Mouse (Mus musculus) liver, embryonic 13.5 days (tissue): ENCODE results near the gene Sh3gl3. TPM values are rescaled to one million over a fixed set of nuclear protein-coding genes. Genes with fewer than 3 reads are reported as not detected.

Experiments
- ATAC-seq: fragments of 200-750 bp; cut with Nextera tagmentation; 2 replicates; pipeline ENCODE4 v1.8.0; 2017; ENCODE audit warnings: low read depth, mild to moderate bottlenecking, moderate number of reproducible peaks, moderate library complexity
- DNase-seq: peaks from one replicate; pipeline ENCODE4 v3.0.0; 2022
- H3K27ac ChIP-seq: fragments of 300-500 bp; sonication (generic); 2 replicates; pipeline ENCODE4 v1.5.1; 2015; ENCODE audit warnings: moderate library complexity, mild to moderate bottlenecking, inconsistent platforms
- H3K27me3 ChIP-seq: fragments of 300-500 bp; sonication (generic); 2 replicates; pipeline ENCODE4 v1.6.1; 2015; ENCODE audit warnings: mild to moderate bottlenecking, inconsistent platforms
- H3K36me3 ChIP-seq: fragments of 300-500 bp; sonication (generic); 2 replicates; pipeline ENCODE4 v1.6.1; 2015; ENCODE audit warnings: mild to moderate bottlenecking, inconsistent platforms
- H3K4me1 ChIP-seq: fragments of 300-500 bp; sonication (generic); replicated peaks from 2 replicates; pipeline ENCODE4 v1.6.1; 2015; ENCODE audit warnings: inconsistent platforms
- H3K4me2 ChIP-seq: fragments of 300-500 bp; sonication (generic); 2 replicates; pipeline ENCODE4 v1.6.1; 2015; ENCODE audit warnings: inconsistent platforms, mild to moderate bottlenecking, moderate library complexity
- H3K4me3 ChIP-seq: fragments of 300-500 bp; sonication (generic); replicated peaks from 2 replicates; pipeline ENCODE4 v1.5.1; 2015; ENCODE audit warnings: mild to moderate bottlenecking, inconsistent platforms
- H3K9ac ChIP-seq: fragments of 300-500 bp; sonication (generic); 2 replicates; pipeline ENCODE4 v1.6.1; 2015; ENCODE audit warnings: mild to moderate bottlenecking, inconsistent platforms
- H3K9me3 ChIP-seq: fragments of 300-500 bp; sonication (generic); replicated peaks from 2 replicates; pipeline ENCODE4 v1.6.1; 2016; ENCODE audit warnings: inconsistent platforms
- WGBS: fragments of 180-500 bp; shearing (Covaris S2); methylation state at CpG from one replicate; pipeline ENCODE4 v1.1.7; 2015; ENCODE audit not compliant: insufficient replicate concordance; 5-methylcytosine and 5-hydroxymethylcytosine counted together
- polyA plus RNA-seq: library from polyadenylated mRNA; unstranded; fragments of >200 nt; fragmentation: Nextera tagmentation; extraction: Ambion mirVana; gene quantifications from 2 replicates; pipeline ENCODE4 v1.2.1, GENCODE M21; 2015

The Sh3gl3 gene
- polyA plus RNA-seq, 1 experiment from 2014 or later: 0.39 TPM

DNA sequence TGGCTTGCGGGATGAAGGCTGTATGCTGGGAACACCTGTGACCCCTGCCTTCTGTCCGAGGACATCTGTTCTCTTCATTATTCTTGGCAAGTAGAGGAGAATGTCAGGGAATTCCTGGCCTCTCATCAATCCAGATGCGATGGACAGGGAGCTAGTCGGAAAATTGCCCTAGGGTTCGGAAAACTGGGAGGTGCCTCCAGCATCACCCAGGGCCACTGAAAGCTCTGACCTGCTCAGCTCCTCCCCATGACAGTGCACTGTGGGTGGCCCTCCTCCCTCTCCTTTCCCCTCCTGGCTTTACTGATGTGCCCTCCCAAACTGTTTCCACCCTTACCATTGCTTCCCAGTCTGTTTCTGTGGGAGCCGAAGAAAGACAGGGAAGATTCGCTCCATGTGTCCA is 29.5 kb downstream of the Sh3gl3 start:
- ATAC-seq (no peak), DNase-seq (no peak)
- 76% methylated on average over 7 of the region's 7 CpGs for WGBS
- H3K9me3 ChIP-seq: no peaks in the 10 kb centered on the region
- H3K4me3 ChIP-seq: no peak overlapping the region
- H3K4me1 ChIP-seq: no peaks in the 10 kb centered on the region
- H3K27me3 ChIP-seq: no peaks in the 10 kb centered on the region
- no peak overlapping the region for H3K27ac ChIP-seq
- no peak overlapping the region for H3K9ac ChIP-seq
- H3K4me2 ChIP-seq: no peak overlapping the region
- H3K36me3 ChIP-seq: no peaks in the 10 kb centered on the region

DNA sequence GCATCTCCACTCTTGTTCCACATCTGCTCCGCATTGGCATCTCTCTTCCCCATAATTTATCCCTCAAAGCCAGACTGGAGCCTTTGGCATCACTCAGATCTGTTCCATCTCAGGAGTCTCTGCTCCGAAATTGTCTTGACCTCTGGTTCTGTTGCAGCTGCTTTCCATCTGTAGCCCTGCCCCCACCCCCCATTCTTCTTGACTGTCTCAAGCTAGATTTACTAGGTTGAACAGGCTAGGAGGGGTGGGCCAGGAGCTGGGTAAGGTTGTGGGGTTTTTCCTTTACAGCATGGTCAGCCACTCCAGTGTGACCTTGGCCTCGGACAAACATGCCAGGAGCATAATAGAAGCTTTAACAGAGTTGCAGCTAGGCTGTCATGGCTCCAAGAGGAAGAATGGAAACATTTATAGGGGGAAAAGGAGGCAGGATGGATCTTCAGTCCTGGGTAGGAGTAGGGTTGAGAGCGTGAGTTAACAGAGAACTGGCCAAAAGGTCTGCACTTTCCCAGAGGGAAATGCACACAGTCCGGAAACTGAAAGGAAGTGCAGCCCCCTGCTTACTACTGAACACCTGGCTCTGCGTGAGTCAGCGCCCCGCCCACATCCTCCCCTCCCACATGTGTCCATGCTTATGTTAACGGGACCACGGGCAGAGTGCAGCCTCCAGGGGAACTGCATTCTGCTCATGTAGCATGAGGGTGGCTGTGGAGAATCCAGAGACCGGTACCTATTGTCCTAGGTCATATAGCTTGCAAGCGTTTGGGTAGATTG is 30.6 kb downstream of the Sh3gl3 start:
- Histone ChIP-seq H3K36me3 (no peaks in the 10 kb centered on the region), H3K4me1 (no peaks in the 10 kb centered on the region), H3K27ac (no peak overlapping the region), H3K9me3 (no peaks in the 10 kb centered on the region), H3K9ac (no peak overlapping the region), H3K27me3 (no peaks in the 10 kb centered on the region), H3K4me2 (no peak overlapping the region), H3K4me3 (no peak overlapping the region)
- no peak for ATAC-seq
- DNase-seq: no peak
- WGBS: 33% methylated on average over 12 of the region's 12 CpGs

DNA sequence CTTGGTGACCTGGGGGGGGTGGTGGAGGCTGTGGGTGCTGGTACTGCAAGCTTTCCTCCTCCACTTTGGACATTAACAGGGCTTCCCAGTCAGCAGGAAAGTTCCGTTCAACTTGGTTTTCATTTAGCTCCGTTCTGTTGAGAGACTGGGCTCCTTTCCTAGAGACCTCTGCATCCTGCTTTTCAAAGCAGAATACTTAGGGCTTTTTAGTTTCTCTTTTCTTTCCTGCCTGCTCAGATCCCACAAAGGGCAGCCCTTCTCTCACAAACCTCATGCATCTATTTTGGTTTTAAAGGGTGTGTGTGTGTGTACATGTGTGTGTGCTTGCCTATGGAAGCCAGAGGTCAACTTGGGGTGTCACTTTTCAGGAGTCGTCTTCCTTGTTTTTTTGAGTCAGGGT is 31.3 kb downstream of the Sh3gl3 start:
- Histone ChIP-seq H3K4me1 (no peaks in the 10 kb centered on the region), H3K27me3 (no peaks in the 10 kb centered on the region), H3K9me3 (no peaks in the 10 kb centered on the region), H3K4me3 (no peak overlapping the region), H3K27ac (no peak overlapping the region), H3K9ac (no peak overlapping the region), H3K36me3 (no peaks in the 10 kb centered on the region), H3K4me2 (no peak overlapping the region)
- DNase-seq (no peak), ATAC-seq (no peak)
- 57% methylated on average over 3 of the region's 3 CpGs for WGBS

DNA sequence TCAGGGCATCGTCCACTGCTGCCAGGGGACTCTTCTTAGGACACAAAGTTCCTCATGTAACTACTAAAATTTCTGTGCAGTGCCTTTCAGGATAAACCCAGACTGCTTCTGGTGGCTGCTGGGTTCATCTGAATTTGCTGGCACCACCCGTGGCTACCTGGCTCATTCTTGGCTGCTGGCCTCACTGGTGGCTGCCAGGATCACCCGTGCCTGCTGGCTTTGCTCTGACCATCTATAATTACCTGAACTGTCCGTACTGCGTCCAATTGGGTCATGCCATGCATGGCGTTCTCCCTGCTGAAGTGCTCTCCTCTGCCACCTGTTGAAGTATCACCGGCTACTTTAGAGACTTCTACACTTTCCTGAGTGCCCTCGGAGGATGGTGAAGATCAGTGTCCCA is 33.1 kb downstream of the Sh3gl3 start:
- Histone ChIP-seq H3K9ac (no peak overlapping the region), H3K4me1 (no peaks in the 10 kb centered on the region), H3K27ac (no peak overlapping the region), H3K4me2 (no peak overlapping the region), H3K27me3 (no peaks in the 10 kb centered on the region), H3K4me3 (no peak overlapping the region), H3K36me3 (no peaks in the 10 kb centered on the region), H3K9me3 (no peaks in the 10 kb centered on the region; the same call in 1 of the 2 replicates)
- 72% methylated on average over 8 of the region's 8 CpGs for WGBS
- ATAC-seq: no peak
- no peak for DNase-seq

DNA sequence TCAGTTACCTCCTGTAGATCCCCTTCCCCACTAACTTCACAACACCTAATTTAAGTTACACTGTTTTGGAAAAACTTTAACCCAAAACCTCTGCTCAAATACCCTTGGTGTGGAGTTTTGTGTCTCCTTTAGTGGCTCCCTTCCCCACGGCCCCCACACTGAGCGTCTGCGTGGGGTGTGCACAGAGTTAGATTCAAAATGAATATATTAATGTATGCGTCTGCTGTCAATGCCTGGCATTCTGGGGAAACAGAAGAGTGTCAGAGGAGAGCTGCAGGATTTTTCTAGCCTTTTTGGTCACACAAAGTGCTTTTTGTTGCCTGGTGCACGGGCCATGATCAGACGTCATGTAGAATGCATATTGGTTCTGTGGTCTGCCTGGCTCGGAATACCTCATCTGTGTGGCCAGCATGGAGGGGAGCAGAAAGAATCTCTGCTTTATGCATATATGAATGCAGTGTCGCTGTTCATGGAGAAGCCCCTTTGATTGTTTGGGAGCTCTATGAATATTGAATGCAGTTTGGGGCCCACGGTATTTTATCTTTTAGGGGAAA is 47.8 kb downstream of the Sh3gl3 start:
- H3K9me3 ChIP-seq: no peaks in the 10 kb centered on the region
- no peak overlapping the region for H3K27ac ChIP-seq
- WGBS: 74% methylated on average over 9 of the region's 9 CpGs
- H3K4me1 ChIP-seq: no peaks in the 10 kb centered on the region
- no peaks in the 10 kb centered on the region for H3K36me3 ChIP-seq
- DNase-seq (no peak), ATAC-seq (no peak)
- no peak overlapping the region for H3K4me2 ChIP-seq
- H3K27me3 ChIP-seq: no peaks in the 10 kb centered on the region
- H3K9ac ChIP-seq: no peak overlapping the region
- H3K4me3 ChIP-seq: no peak overlapping the region

DNA sequence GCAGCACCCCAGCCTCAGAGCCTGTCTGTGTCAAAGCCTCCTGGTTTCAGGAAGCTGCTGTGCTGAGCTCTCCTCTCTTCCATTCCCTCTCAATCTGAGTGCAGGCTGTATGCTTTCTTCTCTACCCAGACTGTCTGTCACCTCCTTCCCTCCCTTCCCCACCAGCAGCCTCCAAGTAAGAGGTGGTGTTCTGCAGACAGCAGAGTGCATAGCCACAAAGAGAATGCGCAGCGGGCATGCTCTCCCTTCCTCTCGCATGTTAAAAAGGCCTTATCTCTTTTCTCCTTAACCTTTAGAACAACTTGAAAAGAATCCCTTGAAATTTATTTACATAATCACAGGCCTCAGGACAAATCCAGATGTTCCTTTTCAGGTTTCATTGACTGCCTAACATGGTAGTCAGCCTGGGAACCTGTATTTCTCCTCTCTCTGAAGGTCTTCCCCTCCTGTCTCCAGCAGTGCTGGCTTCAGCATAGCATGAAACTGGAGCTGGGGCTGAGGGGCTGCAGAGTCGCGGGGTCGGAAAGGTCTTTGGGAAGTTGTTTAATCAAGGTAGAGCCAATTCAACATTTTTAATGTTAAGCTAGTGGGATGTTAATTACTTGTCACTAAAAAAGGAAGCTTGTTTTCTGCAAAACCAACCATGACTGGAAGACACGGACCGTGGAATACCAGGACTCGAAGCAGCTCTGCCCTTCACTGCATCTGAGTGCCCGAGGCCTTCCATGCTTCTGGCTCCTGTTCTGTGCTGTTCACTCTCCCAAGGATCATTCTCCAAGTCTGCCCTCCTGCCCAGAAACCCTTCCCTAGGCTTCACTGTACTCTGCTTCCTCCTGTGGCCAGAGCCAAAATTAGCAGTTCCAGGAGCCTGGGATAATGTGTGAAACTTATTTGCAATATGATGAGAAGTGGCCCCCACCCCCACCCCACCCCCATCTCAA is 50.5 kb downstream of the Sh3gl3 start:
- Histone ChIP-seq H3K9me3 (no peaks in the 10 kb centered on the region), H3K4me3 (no peak overlapping the region), H3K27ac (no peak overlapping the region), H3K9ac (no peak overlapping the region), H3K27me3 (no peaks in the 10 kb centered on the region), H3K4me2 (no peak overlapping the region), H3K36me3 (no peaks in the 10 kb centered on the region), H3K4me1 (no peaks in the 10 kb centered on the region)
- no peak for DNase-seq
- no peak for ATAC-seq
- WGBS: 45% methylated on average over 10 of the region's 10 CpGs

DNA sequence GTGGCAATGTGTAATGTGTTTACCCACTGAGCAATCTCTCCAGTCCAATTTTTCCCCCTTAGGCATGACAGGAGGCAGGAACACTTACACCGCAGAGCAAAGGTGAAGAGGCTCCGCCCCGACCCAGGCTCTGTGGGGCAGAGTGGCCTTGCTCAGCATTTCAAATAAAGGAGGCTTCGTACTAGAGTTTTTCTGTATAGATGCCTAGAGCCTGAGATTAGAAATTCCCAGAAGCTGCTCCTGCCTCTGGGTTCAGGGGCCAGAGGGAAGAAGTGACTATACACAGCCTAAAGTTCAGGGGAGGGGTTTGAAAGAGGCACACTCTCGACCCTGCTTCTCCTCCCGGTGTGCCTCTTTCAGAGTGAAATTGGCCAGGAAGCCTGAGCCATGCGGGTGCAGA is 59.6 kb downstream of the Sh3gl3 start:
- Histone ChIP-seq H3K9ac (no peak overlapping the region), H3K9me3 (no peaks in the 10 kb centered on the region), H3K27ac (no peak overlapping the region), H3K4me3 (no peak overlapping the region), H3K4me2 (no peak overlapping the region), H3K4me1 (no peaks in the 10 kb centered on the region), H3K36me3 (no peaks in the 10 kb centered on the region), H3K27me3 (no peaks in the 10 kb centered on the region)
- ATAC-seq (no peak), DNase-seq (no peak)
- 72% methylated on average over 7 of the region's 7 CpGs for WGBS

DNA sequence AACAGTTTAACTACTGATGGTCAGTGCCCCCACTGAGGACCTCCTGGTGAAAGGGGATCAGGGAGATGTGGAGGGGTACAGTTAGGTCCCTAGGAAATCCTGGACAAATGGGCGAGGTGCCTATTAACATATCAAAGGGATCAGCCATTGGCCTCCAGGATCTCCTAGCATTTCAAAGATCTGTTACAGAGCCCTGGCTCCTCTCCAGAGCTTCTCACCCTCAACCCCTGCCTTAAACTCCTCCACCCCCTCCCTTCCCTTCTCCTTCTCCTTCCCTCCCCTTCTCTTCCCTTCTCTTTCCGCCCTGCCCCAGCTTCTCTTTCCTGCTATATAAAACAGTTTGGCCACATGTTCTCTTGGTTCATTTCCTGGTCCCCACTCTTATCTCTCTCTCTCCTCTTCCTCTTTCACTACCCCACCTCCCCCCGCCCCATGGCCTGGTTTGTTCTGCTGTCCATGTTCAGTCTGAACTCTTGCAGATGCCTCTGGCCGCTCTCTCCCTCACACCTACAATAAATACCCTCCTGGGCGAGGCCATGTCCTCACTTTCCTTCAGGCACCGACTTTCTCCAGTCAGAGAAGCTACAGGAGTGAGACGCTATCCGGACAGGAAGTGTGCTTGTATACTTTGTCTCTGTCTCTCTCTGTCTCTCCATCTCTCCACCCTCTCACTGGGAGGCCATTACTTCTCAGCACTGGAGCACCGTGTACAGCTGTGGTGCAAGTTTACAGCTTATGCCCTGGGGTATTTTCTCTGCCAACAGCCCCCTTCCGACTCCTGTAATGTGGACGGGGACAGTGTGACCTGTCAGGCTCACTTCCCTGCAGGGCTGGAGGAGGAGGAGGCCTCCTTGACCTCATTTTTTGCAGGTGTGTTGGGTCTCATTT is 60.6 kb downstream of the Sh3gl3 start:
- no peak overlapping the region for H3K9ac ChIP-seq
- 31% methylated on average over 11 of the region's 11 CpGs for WGBS
- H3K27me3 ChIP-seq: no peaks in the 10 kb centered on the region
- ATAC-seq (no peak), DNase-seq (no peak)
- H3K27ac ChIP-seq: no peak overlapping the region
- H3K4me3 ChIP-seq: no peak overlapping the region
- no peaks in the 10 kb centered on the region for H3K4me1 ChIP-seq
- H3K4me2 ChIP-seq: no peak overlapping the region
- H3K9me3 ChIP-seq: no peaks in the 10 kb centered on the region
- no peaks in the 10 kb centered on the region for H3K36me3 ChIP-seq

DNA sequence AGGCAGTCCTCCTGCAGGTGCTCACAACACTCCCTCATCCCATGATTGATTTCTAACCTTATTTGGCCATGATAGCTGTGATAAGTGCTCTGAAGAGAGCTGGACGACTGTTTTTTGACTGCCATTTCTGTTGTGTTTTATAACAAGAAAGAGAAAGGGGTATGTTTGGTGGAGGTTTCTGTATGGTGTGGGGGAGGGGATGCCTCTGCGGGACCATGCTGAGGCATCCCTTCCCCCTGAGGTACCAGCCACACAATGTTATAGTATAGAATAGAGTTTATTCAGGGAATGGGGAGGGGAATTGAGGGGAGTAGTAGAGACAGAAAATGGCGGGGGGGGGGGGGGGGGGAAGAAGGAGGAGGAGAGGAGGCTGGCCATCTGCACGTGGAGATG is 61.3 kb downstream of the Sh3gl3 start:
- H3K4me1 ChIP-seq: no peaks in the 10 kb centered on the region
- H3K9me3 ChIP-seq: no peaks in the 10 kb centered on the region
- no peak for ATAC-seq
- H3K9ac ChIP-seq: no peak overlapping the region
- no peak for DNase-seq
- H3K4me3 ChIP-seq: no peak overlapping the region
- H3K36me3 ChIP-seq: no peaks in the 10 kb centered on the region
- no peaks in the 10 kb centered on the region for H3K27me3 ChIP-seq
- WGBS: 32% methylated on average over 3 of the region's 4 CpGs
- no peak overlapping the region for H3K27ac ChIP-seq
- no peak overlapping the region for H3K4me2 ChIP-seq

DNA sequence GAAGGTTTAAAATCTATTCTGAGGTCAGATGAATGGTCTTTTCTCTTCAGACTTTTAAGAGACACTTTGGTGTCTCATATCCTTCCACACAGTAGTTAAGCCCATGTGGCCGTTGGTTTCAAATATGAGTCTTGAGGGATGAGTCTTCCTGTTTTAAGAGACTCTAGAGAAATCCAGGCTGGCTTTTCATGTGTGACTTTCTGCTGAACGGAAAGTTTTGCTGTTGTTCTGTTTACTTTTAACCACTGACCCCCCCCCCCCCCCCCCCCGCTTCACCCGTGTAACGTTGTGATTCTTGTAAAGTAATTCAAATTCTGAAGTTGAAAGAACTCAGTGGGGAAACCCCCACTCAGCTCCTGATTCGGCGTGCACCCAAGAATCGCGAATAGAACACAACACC is 61.8 kb downstream of the Sh3gl3 start:
- no peak overlapping the region for H3K4me2 ChIP-seq
- H3K9ac ChIP-seq: no peak overlapping the region
- no peak for ATAC-seq
- no peak for DNase-seq
- H3K27me3 ChIP-seq: no peaks in the 10 kb centered on the region
- no peak overlapping the region for H3K4me3 ChIP-seq
- no peak overlapping the region for H3K27ac ChIP-seq
- H3K9me3 ChIP-seq: no peaks in the 10 kb centered on the region
- H3K36me3 ChIP-seq: no peaks in the 10 kb centered on the region
- 67% methylated on average over 8 of the region's 9 CpGs for WGBS
- H3K4me1 ChIP-seq: no peaks in the 10 kb centered on the region
